Mouse (Mus musculus): ENCODE measurements around the gene Tbx4.

Gene Tbx4

DNA sequence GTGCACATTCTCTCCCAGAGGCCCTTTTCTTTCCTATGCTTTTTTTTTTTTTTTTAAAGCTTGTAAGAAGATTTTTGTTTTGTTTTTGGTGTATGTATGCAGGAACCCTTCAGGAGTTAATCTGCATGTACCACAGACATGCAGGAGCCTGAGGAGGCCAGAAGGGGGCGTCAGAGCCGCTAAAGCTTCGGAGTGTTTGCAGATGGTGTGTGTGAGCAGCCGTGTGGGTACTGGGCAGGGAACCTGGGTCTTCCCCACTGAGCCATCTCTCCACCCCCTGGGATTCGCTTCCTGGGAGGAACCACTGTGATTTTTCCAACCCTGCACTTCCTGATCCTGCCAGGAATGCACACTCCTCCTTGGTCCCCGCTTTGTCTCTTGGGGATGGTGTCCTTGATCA is 35.5 kb upstream of the Tbx4 start:
- no peak for DNase-seq (ENCODE audit: low spot score in 2 of 2)

DNA sequence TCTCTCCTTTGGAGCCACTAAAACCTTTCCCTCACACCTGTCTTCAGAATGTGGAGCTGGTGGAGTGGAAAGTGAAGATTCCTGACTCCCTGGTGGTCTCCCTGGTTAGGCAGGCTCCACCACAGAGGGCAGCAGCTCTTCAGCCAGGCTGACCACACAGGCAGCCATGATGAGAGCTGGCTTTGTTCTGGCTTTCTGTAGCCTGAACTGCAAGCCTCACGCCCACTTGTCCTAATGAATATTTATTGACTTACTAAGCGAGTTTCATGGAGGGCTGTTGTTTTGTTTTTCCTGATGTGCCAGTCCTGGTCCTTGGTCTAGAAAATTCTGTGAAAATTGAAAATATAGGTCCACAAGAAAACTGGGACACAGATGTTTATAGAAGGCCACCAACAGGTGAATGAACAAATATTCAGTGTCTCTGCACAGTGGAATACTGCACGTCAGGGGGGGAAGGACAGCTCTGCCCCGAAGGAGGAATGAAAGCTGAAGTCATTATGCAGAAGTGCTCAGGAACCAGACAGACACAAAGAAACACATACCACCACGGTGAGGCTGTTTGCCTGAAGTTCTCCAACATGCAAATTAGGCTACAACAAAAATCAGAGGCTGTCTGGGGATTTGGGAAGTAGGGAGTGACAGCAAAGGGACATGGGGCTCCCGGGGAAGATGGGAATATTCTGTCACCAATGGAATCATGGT is 28.1 kb upstream of the Tbx4 start:
- no peak for DNase-seq (ENCODE audit: low spot score in 2 of 2)

DNA sequence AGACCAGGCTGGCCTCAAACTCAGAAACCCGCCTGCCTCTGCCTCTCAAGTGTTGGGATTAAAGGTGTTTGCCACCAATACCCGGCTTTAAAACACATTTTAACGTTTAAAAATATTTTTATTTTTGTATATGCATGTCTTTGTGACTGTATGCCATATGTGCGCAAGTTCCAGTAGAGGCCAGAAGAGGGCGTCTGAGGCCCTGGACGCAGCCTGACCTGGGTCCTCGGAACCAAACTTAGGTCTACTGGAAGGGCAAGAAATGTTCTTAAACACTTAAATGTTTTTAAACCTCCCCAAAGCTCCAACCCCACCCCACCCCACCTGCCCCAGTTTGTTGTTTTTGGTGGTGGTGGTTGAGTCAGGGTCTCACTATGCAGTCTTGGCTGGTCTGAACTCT is 21.9 kb upstream of the Tbx4 start:
- DNase-seq (ENCODE audit: low spot score in 2 of 2), result no peak

DNA sequence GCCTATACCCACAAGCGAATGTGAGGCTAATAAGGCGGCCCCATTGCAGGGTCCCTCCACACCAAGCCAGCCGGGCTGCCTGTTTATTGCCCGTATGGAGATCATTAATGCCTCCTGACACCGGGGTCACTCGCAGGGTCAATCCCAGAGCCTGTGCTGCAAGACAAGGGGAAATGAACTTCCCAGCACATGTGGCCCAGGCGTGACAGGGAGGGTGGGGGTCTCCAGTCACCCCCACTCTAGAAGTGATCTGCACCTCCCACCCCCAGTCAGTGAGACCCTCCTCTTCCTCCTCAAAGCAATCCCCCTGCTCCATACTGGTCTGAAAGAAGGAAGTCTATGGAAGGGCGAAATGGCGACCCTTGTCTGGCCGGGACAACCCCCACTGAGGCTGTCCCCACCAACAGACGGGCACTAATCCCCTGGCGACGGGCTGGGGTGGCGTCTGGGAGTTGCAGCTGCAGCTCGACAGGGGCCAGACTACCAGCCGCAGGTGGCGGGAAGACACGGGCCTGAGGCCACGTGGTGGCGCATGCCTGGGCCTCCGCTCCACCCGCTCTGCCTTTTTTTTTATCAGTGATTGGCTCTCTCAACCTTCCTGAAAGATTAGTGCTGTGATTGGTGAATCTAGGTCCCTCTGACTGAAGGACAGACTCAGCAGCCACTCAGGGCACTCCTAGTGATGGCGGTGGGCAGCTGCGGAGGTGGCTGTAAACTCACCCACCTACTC is 10.0 kb upstream of the Tbx4 start:
- DNase-seq (ENCODE audit: low spot score in 2 of 2), result no peak

DNA sequence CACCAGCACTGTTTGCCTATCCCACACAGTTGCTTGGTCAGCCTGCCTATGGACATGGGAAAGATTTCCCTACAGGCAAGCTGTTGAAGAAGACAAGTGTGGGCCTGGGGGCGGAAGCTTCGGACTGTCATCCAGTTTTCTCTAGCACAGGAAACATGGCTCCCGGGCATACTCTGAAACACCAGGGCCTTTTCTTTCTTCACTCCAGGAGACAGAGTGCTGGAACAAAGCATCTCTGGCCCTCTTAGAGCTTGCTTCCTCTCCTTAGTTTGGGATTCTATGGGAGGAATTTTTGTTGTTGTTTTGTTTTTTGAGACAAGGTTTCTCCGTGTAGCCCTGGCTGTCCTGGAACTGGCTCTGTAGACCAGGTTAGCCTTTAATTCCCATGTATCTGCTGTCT is 1.7 kb upstream of the Tbx4 start:
- no peak for DNase-seq (ENCODE audit: low spot score in 2 of 2)

DNA sequence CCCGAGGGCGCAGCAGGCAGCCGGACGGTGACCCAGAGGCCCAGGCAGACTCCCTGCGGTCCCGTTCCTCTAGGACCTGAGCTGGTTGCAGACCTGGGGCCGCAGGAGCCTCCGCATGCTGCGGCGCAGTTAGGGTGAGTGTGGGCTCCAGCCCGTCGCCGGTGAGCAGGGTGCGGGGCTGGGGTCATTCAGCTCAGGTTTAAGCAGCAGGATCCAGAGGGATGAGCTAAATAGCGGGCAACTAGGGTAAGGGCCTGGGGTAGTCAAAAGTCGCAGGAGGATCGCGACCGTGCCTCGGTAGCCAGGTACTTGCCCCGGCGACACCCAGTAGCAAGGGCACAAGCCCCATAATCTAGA is 185 bp downstream of the Tbx4 start:
- no peak for DNase-seq (ENCODE audit: low spot score in 2 of 2)

DNA sequence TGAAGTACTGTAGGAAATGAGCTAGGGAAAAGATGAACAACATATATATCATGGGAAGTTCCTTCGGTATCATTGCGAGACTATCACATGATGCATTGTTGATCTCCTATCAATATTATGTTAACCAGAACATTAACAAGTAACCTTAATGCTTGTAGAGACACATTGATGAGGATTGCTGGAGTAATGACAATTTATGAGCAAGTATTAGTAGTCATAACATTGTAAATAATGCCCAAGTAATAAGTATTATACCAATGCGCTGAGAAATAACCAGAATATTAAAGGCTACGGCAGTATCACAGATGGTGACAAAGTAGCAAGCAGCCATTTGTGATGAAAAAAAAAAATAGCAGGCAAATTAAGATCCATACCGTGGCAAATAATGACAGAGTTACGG is 1.1 kb downstream of the Tbx4 start:
- DNase-seq (ENCODE audit: low spot score in 2 of 2), result no peak

DNA sequence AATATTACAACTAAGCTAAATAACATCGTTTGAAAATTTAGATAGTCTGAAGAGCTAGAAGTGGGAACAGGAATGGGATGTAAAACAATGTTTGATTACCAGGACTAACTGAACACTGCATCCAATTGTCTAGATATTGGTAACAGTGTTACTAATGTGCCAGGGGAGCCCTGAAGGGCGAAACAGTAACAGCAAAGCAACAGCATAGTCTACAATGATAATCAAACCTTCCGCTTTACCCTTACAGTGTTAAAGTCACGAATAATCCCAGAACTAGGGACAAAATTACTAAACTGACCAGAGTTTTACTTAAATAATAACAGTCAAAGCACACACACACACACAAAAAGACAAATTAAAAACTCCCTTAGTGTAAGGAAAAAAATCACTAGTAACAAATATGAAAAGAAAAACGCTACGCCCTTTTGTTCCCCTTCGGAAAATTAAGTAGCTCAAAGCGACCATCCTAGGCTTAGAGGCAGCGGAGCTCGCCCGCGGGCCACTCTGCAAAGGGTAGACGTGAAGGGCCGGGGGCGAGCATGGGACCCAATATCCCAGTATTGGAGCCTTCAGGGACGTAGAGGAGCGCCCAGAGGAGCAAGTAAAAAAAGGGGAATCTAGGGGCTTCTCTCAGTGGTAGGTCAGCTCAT is 1.7 kb downstream of the Tbx4 start:
- no peak for DNase-seq (ENCODE audit: low spot score in 2 of 2)

DNA sequence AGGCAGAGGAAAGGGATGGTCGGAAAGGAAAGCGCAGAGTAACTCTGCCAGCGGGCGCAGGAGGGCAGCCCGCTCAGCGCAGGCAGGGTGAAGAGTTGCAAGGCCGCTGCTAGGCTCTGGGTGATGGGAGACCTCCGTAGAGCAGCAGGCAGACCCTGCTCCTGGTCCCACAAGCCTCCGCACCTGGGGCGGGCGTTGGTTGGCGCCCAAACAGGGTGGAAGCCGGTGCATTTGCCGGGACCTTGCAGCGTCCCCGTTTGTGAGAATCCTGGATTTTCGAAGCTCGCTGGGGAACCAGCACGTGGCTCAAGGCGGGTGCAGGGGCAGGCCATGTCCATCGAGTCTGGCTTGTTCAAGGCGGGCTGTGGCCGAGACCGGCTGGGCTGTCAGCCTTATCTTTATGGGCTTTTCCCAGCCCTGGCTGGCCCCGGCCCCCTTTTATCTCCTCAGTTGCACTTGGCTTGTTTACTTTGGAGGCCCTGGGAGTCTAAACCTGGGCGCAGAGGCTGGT is 2.3 kb downstream of the Tbx4 start:
- no peak for DNase-seq (ENCODE audit: low spot score in 2 of 2)

DNA sequence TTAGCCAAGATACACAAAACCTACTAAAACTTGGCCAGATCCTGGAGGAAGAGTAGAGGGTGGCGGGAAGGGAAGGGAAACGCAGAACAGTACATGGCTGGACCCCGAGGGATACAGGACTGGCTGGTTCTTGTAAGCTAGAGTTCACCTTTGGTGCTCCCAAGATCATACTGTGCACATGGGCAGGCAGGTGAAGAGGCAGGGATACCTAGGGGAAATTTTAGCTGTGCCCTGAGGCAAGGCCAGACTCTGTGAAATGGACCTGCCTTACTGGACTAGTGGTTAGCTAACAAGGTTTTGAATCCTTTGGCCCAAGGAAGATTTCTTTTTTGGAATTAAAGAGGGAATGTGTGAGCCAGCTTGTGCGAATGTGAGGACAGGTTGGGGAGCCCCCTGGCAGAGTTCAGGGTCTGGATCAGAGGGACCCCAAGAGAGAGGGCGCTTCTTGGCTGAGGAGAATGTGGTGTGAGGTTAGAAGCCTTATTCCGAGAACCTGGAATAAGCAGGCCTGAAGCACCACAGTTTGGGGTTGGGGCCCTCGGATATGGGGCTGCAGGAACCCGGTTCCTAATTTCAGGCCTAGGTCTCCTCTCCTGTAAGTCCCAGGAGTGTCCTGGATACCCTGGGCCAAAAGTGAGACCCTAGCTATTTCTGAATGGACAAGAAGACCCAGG is 3.0 kb downstream of the Tbx4 start:
- no peak for DNase-seq (ENCODE audit: low spot score in 2 of 2)

DNA sequence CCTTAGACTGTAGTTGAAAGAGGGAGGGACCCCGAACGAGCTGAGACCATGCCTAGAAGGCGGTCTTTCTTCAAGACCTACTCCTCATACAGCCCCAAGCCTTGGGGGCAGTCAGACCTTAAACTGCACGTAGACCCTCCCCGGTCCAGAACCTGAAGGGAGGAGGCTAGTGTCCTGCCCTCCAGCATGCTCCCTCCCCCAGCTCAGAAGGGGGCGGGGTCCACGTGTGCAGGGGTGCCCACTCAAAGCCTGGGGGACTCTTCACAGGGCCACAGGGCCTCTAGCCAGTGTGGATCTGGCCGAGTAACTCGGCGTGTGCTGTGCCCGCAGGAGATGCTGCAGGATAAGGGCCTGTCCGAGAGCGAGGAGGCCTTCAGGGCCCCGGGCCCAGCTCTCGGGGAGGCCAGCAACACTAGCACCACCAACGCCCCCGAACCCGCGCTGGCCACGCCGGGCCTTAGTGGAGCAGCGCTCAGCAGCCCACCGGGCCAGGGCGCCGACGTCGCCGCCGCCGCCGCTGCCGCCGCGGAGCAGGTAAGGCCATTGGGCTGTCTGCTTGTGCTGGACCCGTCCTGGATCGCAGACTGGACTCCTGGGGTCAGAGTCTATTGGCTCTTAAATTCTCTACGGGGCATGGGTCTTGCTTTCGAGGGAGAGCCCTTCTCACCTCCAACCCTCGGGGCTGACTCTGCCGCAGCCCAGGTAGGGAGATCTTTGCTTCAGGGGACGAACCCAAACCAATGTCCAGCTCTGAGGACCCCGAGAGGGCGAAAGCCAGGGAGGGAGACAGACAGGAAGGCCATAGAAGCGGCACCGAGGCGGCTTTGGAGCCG is 3.7 kb downstream of the Tbx4 start:
- no peak for DNase-seq (ENCODE audit: low spot score in 2 of 2)

DNA sequence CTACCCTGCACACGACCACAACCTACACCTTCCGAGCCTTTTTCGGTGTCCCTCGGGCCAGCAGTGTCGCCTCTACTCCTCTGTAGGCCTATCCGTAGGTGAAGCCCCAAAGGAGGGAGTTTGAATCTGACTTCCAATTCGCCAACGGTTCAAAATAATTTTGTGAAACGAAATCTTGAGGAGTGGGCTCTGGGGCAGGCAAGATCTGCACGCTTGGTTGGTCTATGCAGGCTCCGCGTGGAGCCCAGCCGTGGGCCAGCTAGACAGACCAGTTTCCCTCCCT is 4.3 kb downstream of the Tbx4 start:
- DNase-seq (ENCODE audit: low spot score in 2 of 2), result no peak

DNA sequence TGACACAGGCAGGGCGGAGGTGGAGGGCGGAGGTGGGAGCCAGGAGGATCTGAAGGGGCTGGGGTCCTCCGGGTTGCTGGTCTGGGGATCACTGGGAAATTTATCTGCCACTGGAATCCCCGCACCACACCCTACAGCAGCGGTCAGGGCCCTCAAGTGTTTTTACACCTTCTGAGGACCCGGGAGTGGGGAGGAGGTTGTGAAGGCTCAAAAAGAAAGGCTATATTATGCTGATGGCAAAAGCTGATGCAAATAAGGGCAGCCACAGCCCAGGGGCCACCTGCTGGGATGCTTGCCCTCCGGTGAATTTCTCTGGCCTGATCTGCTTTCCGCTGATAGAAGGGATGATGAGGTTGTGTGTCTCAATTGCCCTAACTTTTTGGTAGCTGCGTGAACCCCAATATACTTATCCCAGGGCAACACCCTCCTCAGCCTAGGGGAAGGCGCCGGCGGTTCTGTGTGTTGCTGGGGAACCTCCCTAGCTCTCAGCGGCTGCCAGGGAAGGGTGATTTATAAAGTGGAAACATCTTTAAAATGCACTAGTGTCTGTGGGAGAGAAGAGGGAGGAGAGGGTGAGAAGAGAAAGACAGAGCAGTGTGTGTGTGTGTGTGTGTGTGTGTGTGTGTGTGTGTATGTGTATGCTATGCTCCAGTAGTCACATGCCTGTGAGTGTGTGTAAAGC is 4.9 kb downstream of the Tbx4 start:
- no peak for DNase-seq (ENCODE audit: low spot score in 2 of 2)

DNA sequence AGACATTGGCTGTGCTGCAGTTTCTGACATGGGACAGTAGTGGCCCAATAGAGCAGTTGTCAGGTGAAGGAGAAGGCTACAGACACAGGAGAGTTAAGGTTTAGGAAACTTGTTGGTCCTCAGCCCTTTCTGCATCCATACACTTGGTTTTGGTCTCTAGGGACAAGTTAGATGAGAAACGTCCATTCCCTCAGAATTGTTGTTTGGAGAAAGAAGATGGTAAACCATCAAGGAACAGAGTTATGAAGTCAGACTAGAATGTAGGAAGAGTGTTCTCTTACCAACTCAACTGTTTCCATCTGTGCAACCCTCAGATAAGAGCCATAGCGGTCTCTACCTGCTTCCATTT is 5.4 kb downstream of the Tbx4 start:
- no peak for DNase-seq (ENCODE audit: low spot score in 2 of 2)

DNA sequence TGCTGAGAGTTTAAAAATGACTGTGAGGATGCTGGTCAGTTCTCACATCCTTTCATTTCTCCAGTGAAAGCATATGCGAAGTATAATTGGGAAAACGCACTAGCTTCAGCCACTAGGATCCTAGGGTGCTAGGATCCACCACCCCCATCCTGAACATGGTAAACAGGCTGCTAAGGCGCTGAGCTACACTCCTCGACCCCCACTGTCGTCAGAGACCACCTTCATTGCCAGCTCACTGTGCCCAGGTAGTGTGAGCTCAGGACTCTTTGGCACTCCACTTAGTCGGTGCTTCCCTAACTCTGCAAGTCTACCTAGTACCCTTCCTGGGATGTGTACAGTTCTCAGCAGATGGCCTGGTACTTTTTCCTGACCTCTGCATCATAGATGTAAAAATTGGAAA is 6.5 kb downstream of the Tbx4 start:
- no peak for DNase-seq (ENCODE audit: low spot score in 2 of 2)

DNA sequence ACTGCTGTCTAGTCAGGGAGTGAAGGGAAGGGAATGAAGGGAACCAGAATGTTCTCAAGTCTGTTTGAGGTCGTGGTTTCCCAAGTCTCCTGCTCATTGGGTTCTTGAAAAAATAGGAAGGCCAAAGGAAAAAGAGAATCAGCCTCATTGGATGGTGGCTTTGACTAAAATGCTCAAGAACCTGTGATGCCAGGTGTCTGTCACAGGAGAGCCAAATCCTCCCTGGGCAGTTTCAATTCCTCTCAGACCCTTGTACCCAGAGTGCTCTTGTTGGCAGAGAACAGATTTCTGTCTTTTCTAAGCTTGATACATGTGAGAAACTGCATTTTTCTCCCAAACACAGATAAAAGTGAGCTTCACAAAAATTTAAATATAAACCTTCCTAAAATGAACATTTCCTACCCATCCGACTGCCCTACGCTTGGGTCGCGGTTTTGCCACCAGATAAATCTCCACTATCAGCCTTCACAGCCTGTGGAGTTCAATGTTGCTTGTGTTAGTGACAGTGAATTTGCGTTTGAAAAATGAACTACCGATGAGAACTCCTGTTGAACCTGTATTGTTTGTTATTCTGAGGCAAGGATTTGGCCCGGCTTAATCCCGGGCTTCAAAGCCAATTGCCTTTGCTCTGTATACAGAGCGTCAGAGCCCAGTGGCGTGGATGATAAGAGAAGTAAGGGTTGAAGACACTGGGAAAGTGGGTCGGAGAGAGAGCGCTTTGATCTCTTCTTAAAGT is 7.3 kb downstream of the Tbx4 start:
- DNase-seq (ENCODE audit: low spot score in 2 of 2), result no peak

DNA sequence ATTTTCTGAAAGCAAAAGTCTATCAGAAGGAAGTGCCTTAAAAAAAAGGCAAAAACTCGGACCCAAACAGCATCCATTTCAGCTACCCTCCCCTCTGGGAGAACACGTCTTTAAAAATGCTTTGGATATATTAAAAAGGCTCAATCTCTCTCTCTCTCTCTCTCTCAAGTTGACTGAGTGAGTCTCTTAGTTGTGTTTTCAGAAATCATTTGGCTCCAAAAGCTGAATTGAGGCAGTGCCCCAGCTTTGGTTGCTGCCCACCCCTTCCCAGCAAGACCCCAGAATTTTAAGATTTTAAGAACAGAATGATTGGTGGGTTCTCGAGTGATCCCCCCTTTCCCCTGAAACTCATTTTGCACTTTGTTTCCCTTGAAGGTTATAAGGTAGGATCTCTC is 7.9 kb downstream of the Tbx4 start:
- no peak for DNase-seq (ENCODE audit: low spot score in 2 of 2)

DNA sequence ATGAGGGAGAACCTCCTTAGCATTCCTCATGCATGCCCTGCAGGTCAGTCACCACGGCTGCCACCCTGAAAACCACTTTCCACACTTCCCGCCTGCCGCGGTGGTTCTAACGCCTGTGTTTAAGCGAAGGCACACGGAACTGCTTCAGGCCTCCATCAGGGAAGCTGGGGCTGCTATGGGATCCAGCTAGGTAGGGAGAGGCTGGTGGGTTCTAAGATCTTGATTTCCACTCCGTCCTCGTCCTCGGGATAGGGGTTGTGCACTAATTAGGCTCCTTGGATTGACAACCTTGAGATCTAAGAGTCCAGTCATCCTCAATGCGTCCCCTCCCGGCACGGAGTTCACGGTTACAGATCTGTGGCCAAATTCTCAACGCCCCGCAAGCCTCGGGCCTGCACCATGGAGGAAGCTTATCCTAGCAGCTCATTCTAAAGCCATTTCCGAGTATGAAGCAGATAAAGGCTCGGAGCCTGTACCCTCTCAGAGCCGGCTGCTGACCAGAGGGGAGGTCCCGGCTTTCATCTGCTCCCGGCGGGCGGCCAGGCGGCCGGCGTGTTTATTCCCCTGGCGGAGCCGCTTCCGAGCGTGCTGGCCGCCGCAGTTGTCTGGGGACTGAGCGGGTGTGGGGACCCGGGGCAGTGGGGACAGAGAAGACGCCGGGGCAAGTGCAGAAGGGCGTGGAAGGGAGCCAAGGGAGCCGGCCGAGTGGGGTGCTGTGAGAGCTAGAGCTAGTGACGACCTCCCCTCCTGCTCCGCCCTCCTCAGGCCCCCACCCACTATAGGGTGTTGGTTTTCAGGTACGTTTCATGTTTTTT is 8.7 kb downstream of the Tbx4 start:
- no peak for DNase-seq (ENCODE audit: low spot score in 2 of 2)

DNA sequence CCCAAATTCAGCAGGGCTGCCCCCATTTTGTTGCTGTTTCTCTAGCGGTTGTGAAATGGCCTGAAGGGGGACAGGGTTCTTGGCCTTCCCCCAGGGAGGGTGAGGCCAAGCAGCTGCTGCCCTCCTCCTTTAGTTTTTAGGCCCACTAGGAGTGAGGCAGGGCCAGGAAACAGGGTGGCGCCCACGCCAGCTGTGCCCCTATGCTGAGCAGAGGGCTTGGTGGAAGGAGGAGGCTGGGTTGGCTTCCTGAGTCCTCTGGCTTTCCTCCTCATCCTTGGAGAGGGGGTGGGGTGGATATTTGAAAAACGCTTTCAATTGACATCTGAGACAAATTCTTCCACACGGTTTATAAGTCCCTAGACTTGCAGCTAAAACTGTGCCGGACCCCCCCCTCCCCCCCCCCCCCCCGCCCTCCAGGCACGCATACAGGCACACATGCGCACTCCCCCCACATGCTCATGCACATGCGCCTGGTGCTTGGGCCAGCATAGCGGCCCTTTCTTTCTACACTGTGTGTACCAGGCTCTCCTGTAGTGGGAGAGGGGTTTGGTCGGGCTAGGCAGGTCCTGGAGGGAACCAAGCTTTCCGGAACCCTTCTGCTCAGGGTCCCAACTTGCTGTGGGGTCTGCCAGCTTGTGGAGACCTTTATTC is 10.2 kb downstream of the Tbx4 start:
- no peak for DNase-seq (ENCODE audit: low spot score in 2 of 2)
